Mouse (Mus musculus) ES-E14 (cell line): ENCODE measurements at regions not wholly inside any gene's neighbourhood (a gene's known extent, or its start where the extent isn't known, plus 50 kb on each side); places are given as distances from the start of the nearest gene placed in this dataset.

Experiments
- MAFK ChIP-seq: IDR thresholded peaks from 2 replicates; pipeline ENCODE4 v1.6.1; 2014; ENCODE audit warnings: mild to moderate bottlenecking, low read depth, low read length, inconsistent platforms; ENCODE audit not compliant: insufficient read depth
- ZC3H11A ChIP-seq: IDR thresholded peaks from 2 replicates; pipeline ENCODE4 v1.6.1; 2012; ENCODE audit warnings: low read depth, mild to moderate bottlenecking, inconsistent platforms, low read length, borderline replicate concordance
- ZNF384 ChIP-seq: IDR thresholded peaks from 2 replicates; pipeline ENCODE4 v1.6.1; 2012; ENCODE audit warnings: low read depth, low read length, inconsistent platforms

DNA sequence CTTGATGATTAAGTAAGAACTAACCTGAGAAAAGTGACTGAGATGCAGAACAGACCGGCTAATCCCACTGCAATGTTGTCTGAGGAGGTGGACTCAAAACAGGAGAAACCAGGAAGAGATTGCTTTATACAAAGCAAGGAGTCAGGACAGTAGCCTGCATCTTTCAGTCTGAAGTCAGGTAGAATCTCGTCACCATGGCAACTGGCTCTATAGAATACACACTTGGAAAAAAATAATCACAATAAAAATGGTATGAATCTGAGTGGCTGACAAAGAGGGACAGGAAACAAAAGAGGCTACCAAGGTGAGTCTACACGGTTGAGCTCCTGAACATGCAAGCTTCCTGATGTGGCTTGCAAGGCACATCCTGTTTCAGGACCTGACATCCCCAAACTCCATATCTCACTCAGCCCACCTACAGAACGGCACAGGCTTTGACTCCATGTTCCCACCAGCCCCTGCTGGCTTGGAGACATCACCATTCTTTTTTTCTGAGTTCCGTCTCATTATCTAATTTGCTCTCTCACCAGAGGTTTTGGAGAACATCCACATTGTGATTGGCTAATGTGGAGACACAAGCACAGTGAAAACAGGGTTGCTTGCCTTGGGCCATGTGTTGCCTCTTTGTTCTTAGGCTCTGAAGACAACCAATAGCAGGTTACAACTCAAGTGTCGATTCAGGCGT lies 179.7 kb upstream of the Map1b start:
- TF ChIP-seq ZC3H11A (no peak), MAFK (no peak), ZNF384 (no peak)
